Mouse (Mus musculus) limb, embryonic 11.5 days (tissue): Measurements from ENCODE around the gene Esyt2. TPM values are rescaled to one million over a fixed set of nuclear protein-coding genes. Genes with fewer than 3 reads are reported as not detected.

ENCODE experiments used
- ATAC-seq: fragments of 200-750 bp; cut with Nextera tagmentation; 2 replicates; pipeline ENCODE4 v1.8.0; 2017; ENCODE audit warnings: low read depth; ENCODE audit not compliant: insufficient number of reproducible peaks, low FRiP score, low TSS enrichment
- DNase-seq: peaks from one replicate; pipeline ENCODE4 v3.0.0-alpha.2; 2015; ENCODE audit warnings: low spot score
- H3K27ac ChIP-seq: fragments of 300-500 bp; sonication (generic); replicated peaks from 2 replicates; pipeline ENCODE4 v1.5.1; 2014; ENCODE audit warnings: low read depth, mild to moderate bottlenecking, low read length
- H3K27me3 ChIP-seq: fragments of 300-500 bp; sonication (generic); 2 replicates; pipeline ENCODE4 v1.6.1; 2014; ENCODE audit warnings: mild to moderate bottlenecking, low read length, mixed read lengths; ENCODE audit not compliant: control insufficient read depth, insufficient read depth
- H3K36me3 ChIP-seq: fragments of 300-500 bp; sonication (generic); 2 replicates; pipeline ENCODE4 v1.6.1; 2014; ENCODE audit warnings: mild to moderate bottlenecking, low read length, moderate library complexity, mixed read lengths; ENCODE audit not compliant: control insufficient read depth, insufficient read depth
- H3K4me1 ChIP-seq: fragments of 300-500 bp; sonication (generic); 2 replicates; pipeline ENCODE4 v1.6.1; 2014; ENCODE audit warnings: low read length, mixed read lengths; ENCODE audit not compliant: control insufficient read depth, insufficient read depth
- H3K4me2 ChIP-seq: fragments of 300-500 bp; sonication (generic); 2 replicates; pipeline ENCODE4 v1.6.1; 2014; ENCODE audit warnings: low read depth, mild to moderate bottlenecking, moderate library complexity; ENCODE audit not compliant: severe bottlenecking
- H3K4me3 ChIP-seq: fragments of 300-500 bp; sonication (generic); 2 replicates; pipeline ENCODE4 v1.5.1; 2014; ENCODE audit warnings: low read depth, low read length
- H3K9ac ChIP-seq: fragments of 300-500 bp; sonication (generic); 2 replicates; pipeline ENCODE4 v1.6.1; 2014; ENCODE audit warnings: mild to moderate bottlenecking, low read length
- H3K9me3 ChIP-seq: fragments of 300-500 bp; sonication (generic); 2 replicates; pipeline ENCODE4 v1.6.1; 2016; ENCODE audit warnings: low read length; ENCODE audit not compliant: control insufficient read depth
- WGBS: fragments of 180-500 bp; shearing (Covaris S2); extraction: QIAGEN DNeasy Blood & Tissue Kit; methylation state at CpG from one replicate; pipeline ENCODE4 v1.1.7; 2014; 5-methylcytosine and 5-hydroxymethylcytosine counted together
- polyA plus RNA-seq: library from polyadenylated mRNA; unstranded; fragments of >200 nt; fragmentation: Nextera tagmentation; extraction: Ambion mirVana; gene quantifications from 2 replicates; pipeline ENCODE4 v1.2.1, GENCODE M21; 2014

The Esyt2 gene
- polyA plus RNA-seq: 18.7 and 21.1 TPM in 2 replicates

DNA sequence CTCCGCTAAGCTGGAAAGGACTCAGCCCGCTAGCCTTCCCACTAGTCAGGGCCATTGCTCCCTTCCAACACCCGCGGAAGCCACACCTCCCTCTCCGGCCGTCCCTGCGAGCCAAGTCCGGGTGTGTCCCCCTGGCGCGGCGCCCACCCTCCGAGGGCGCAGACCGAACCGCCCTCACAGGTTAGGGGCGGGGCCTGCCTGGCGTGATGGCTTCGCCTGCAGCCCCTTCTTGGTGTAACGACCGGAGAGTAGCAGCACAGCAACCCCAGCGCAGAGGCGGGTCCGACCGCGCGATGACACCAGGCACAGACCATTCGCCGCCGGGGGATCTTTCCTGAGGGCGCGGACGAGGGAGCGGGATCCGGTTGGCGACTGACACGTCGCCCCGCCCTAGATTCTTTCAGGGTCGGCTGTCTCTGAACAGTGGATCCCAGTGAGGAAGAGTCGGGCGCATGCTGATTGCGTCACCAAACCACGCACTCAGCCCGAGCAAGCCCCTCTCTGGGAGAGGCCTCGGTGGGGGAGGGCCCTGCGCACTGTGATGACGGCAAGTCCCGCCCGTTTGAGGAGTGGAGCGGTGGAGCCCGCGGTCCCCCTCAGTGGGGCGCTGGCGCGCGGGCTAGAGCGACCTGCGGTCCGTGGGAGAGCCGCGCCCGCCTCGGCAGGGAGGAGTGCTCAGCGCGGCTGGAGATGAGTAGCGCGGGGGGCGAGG lies at the start of gene Esyt2:
Gene Esyt2, plus strand, starts transcription at position 544 of the 712 bp plus-strand sequence.
- peak within 1 kb of the TSS; percentile 75 for H3K9ac ChIP-seq
- H3K36me3 ChIP-seq: no peaks in the 10 kb centered on the region
- ATAC-seq (peak; percentile 98), DNase-seq (peak; percentile 100)
- WGBS: under 1% methylated on average over 67 of the region's 68 CpGs
- no peaks in the 10 kb centered on the region for H3K27me3 ChIP-seq
- peak within 1 kb of the TSS; percentile 86 for H3K27ac ChIP-seq
- H3K4me2 ChIP-seq: peak within 1 kb of the TSS; percentile 97
- 0 out of 2 replicates have a peak, but pooled peaks cover 2% of the 10 kb centered on the region for H3K4me1 ChIP-seq
- no peaks in the 10 kb centered on the region for H3K9me3 ChIP-seq
- peak within 1 kb of the TSS; percentile 91 for H3K4me3 ChIP-seq

DNA sequence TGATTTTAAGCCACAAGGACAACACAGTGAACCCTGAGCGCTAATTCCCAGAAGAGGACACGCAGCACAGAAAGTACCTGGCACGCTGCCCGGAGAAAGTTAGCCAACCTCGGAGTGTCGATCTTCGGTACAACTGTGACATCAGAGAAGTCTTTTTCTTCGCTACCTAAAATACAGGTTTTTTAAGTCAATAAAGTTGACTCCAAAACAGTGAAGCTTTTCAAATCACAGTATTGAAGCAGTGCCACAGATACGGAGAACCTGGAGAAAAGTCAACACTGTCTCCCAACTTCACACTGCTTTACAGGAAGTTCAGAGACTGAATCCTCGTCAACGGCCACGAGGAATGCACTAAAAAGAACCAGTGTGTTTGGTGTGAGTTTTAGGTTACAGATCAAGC lies 49.4 kb upstream of the Esyt2 start:
- 87% methylated on average over 12 of the region's 12 CpGs for whole genome bisulfite sequencing

DNA sequence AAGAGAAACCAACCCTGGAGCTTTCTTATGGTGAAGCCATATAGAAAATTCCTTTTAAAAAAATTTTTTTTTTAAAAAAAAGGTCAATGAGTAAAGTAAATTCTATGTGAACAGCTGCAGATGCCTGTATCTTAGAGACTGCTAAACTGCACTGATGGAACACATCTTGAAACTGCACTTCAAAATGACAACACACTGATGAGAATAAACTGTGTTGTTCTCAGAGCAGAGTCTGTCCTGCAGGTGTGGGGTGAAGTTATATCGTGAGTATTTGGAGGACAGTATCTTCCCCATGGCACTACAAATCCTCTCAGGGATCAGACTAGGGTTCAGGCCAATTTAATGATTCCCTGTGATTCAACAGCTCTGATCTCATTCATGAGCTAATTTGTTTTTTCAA lies 48.9 kb upstream of the Esyt2 start:
- H3K27me3 ChIP-seq: no peaks in the 10 kb centered on the region
- ATAC-seq (no peak), DNase-seq (no peak)
- H3K9ac ChIP-seq: no peak overlapping the region
- WGBS: 83% methylated on average over 1 of the region's 1 CpGs
- no peak overlapping the region for H3K4me3 ChIP-seq
- no peak overlapping the region for H3K27ac ChIP-seq
- H3K4me2 ChIP-seq: no peak overlapping the region
- H3K36me3 ChIP-seq: no peaks in the 10 kb centered on the region
- no peaks in the 10 kb centered on the region for H3K9me3 ChIP-seq
- H3K4me1 ChIP-seq: no peaks in the 10 kb centered on the region

More for the DNA sequence above, 49.4 kb upstream of the Esyt2 start:
- Histone ChIP-seq H3K4me1 (no peaks in the 10 kb centered on the region), H3K9me3 (no peaks in the 10 kb centered on the region), H3K27ac (no peak overlapping the region), H3K27me3 (no peaks in the 10 kb centered on the region), H3K4me3 (no peak overlapping the region), H3K4me2 (no peak overlapping the region), H3K9ac (no peak overlapping the region), H3K36me3 (no peaks in the 10 kb centered on the region)
- ATAC-seq: no peak
- no peak for DNase-seq

DNA sequence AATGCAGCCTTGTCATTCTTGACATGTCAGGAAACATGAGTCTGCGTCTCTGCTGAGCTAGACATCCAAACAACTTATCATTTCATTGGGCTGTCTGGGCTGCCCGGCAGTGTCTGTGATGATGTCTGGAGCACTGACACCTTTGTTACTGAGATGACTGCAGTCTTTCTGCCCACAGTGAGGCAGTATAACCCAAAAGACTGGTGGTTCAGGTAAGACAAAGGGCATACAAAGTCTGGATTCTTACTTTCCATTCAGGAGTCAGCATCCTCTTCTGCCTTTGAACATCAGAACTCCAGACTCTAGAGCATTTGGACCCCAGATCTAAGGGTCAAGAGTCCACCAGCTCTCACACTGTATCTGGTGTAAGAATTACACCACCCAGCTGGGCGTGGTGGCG lies 45.6 kb upstream of the Esyt2 start:
- no peaks in the 10 kb centered on the region for H3K27me3 ChIP-seq
- no peak for ATAC-seq
- H3K27ac ChIP-seq: no peak overlapping the region
- H3K9ac ChIP-seq: no peak overlapping the region
- H3K9me3 ChIP-seq: no peaks in the 10 kb centered on the region
- DNase-seq: no peak
- H3K36me3 ChIP-seq: no peaks in the 10 kb centered on the region
- 77% methylated on average over 4 of the region's 4 CpGs for WGBS
- no peak overlapping the region for H3K4me3 ChIP-seq
- no peaks in the 10 kb centered on the region for H3K4me1 ChIP-seq
- H3K4me2 ChIP-seq: no peak overlapping the region

DNA sequence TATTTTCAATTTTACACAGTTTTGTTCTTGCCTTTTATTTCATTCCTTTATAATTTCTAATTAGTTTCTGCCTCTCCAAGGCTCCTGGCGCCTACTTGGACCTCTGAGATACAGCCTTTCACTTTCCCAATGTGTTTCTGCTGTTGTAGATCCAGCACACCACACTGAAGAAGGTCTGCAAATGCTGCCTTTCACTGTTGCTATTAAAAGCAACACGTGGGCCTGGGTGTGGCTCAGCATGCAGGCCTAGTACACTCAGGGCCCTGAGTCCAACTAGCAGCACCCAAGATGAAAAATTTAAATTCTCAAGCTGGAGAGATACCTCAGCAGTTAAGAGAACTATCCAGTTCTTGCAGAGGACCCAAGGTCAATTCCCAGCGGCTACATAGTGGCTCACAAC lies 44.3 kb upstream of the Esyt2 start:
- Histone ChIP-seq H3K4me2 (no peak overlapping the region), H3K9me3 (no peaks in the 10 kb centered on the region), H3K27me3 (no peaks in the 10 kb centered on the region), H3K36me3 (no peaks in the 10 kb centered on the region), H3K4me3 (no peak overlapping the region), H3K4me1 (no peaks in the 10 kb centered on the region), H3K9ac (no peak overlapping the region), H3K27ac (no peak overlapping the region)
- WGBS: 85% methylated on average over 3 of the region's 3 CpGs
- ATAC-seq (no peak), DNase-seq (no peak)

DNA sequence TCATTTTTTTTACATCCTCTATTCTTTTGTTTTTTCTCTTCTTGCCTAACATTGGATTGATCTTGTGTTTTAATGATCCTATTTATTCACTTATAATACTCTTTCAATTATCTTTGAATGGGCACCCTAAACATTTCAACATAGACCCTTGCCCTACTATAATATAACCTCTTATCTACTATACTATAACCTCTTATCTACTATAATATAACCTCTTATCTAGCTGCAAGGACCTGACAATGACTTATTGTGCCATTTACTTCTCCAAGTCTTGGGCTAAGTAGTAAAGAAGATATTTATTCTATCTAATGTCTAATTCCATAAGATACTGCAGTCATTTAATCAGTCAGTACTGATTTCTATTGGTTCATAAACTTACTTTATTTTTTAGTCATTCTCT lies 42.6 kb upstream of the Esyt2 start:
- H3K36me3 ChIP-seq: no peaks in the 10 kb centered on the region
- no peaks in the 10 kb centered on the region for H3K4me1 ChIP-seq
- H3K9me3 ChIP-seq: no peaks in the 10 kb centered on the region
- no peak for DNase-seq
- H3K4me2 ChIP-seq: no peak overlapping the region
- no peaks in the 10 kb centered on the region for H3K27me3 ChIP-seq
- ATAC-seq: no peak
- no peak overlapping the region for H3K9ac ChIP-seq
- H3K27ac ChIP-seq: no peak overlapping the region
- no peak overlapping the region for H3K4me3 ChIP-seq

DNA sequence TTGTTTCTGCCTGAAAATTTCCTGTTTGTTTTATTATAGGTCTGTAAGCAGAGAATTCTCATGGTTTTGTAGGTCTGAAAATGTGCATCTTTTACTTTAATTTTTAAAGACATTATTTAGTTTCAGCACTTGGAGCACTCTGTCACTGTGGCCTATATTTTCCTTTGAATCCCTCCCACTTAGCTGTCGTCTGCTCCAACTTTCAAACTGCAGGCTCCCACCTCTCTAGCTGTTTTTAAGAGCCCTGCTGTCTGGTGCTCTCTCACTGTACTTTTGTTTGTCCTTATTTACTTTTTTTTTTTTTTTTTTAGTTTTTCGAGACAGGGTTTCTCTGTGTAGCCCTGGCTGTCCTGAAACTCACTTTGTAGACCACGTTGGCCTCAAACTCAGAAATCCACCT lies 42.2 kb upstream of the Esyt2 start:
- Histone ChIP-seq H3K27ac (no peak overlapping the region), H3K4me2 (no peak overlapping the region), H3K27me3 (no peaks in the 10 kb centered on the region), H3K9ac (no peak overlapping the region), H3K4me3 (no peak overlapping the region), H3K4me1 (no peaks in the 10 kb centered on the region), H3K36me3 (no peaks in the 10 kb centered on the region), H3K9me3 (no peaks in the 10 kb centered on the region)
- ATAC-seq: no peak
- DNase-seq: no peak
- WGBS: 73% methylated on average over 3 of the region's 3 CpGs

DNA sequence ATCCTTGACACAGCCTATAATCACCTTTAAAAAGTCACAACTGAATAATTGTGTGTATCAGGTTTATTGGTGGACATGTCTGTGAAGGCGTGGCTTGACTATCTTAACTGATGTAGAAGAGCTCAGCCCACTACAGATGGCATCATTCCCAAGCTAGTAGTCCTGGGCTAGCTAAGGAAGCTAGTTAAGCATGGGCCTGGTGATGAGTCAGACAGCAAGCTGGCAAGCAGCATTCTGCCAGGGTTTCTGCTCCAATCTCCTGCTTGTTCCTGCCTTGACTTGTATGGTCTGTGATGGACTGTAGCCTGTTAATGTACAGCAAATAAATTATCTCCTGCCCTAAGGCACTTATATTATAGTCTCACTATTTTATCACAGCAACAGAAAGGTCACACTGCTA lies 36.4 kb upstream of the Esyt2 start:
- Histone ChIP-seq H3K4me1 (no peaks in the 10 kb centered on the region), H3K4me2 (no peak overlapping the region), H3K9ac (no peak overlapping the region), H3K36me3 (peaks cover 4% of the 10 kb centered on the region; the same call in 1 of the 2 replicates), H3K27me3 (no peaks in the 10 kb centered on the region), H3K4me3 (no peak overlapping the region), H3K9me3 (no peaks in the 10 kb centered on the region), H3K27ac (no peak overlapping the region)
- DNase-seq (no peak), ATAC-seq (no peak)
- 71% methylated on average over 1 of the region's 1 CpGs for WGBS

DNA sequence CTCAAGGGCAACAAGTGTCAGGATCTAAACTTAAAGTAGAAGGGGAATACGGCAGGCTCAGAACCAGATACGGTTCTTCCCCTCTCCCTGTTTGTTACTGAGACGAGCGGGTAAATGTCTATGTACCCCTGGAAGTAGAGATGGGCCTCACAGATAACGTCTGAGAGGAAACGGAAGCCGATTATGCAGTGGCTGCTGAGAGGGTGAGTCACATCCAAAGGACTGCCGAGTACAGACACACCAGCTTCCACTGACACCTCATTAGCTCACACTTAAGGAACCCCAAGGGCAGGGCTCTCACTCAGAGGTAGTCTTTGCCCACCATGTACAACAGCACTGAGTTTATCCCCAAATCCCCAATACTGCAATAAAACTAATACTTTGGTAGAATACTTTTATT lies 26.3 kb upstream of the Esyt2 start:
- H3K4me3 ChIP-seq: no peak overlapping the region
- no peak overlapping the region for H3K9ac ChIP-seq
- no peaks in the 10 kb centered on the region for H3K4me1 ChIP-seq
- WGBS: 67% methylated on average over 8 of the region's 8 CpGs
- H3K27me3 ChIP-seq: no peaks in the 10 kb centered on the region
- H3K9me3 ChIP-seq: no peaks in the 10 kb centered on the region
- H3K4me2 ChIP-seq: no peak overlapping the region
- ATAC-seq: no peak
- H3K36me3 ChIP-seq: no peaks in the 10 kb centered on the region
- no peak for DNase-seq
- H3K27ac ChIP-seq: no peak overlapping the region
